Mouse (Mus musculus) central nervous system, embryonic 11.5 days (tissue): Measurements from ENCODE around the gene Sdsl. TPM values are rescaled to one million over a fixed set of nuclear protein-coding genes. Genes with fewer than 3 reads are reported as not detected.

Source experiments
- polyA plus RNA-seq: library from polyadenylated mRNA; depleted of rRNA; stranded (reverse); fragments of >200 nt; gene quantifications from 2 replicates; pipeline ENCODE4 v1.2.3, GENCODE M21; 2012; rRNA removed

Sdsl gene
- 5.2 and 5.9 TPM in 2 replicates for polyA plus RNA-seq

DNA sequence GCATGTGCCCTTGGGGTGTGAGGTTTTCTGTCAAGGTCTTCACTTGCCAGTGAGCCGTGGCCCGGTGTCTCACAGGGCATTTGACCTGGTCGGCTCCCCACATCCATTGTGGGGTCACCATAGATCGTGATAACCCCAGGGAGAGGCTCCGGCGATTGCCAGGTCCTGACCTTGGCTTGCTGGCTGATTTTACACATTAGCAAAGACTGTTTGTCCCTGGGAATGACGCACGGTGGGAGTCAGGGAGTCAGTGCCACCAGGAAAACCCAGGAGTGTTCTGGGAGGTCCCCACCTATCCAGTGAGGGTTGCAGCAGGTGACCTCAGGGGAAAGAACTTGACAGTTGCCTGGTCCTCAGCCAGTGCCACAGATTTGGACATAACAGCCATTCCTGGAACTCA lies at the start of gene Sdsl:
TSS of gene Sdsl (minus strand) at position 41 of the 400 bp plus-strand sequence.

GRCm38 (mm10) chr5:120510982-120511642 lies 38.5 kb upstream of the Sdsl start, which contains the start of gene Slc8b1:
TSS of gene Slc8b1 (plus strand) at chr5:120511168.

GRCm38 (mm10) chr5:120503144-120503795 lies 30.7 kb upstream of the Sdsl start, which contains the start of gene Plbd2:
TSS of gene Plbd2 (minus strand) at chr5:120503625.

GRCm38 (mm10) chr5:120476296-120476695 lies 3.7 kb upstream of the Sdsl start, which contains the start of gene Sds:
TSS of gene Sds (plus strand) at chr5:120476526.

DNA sequence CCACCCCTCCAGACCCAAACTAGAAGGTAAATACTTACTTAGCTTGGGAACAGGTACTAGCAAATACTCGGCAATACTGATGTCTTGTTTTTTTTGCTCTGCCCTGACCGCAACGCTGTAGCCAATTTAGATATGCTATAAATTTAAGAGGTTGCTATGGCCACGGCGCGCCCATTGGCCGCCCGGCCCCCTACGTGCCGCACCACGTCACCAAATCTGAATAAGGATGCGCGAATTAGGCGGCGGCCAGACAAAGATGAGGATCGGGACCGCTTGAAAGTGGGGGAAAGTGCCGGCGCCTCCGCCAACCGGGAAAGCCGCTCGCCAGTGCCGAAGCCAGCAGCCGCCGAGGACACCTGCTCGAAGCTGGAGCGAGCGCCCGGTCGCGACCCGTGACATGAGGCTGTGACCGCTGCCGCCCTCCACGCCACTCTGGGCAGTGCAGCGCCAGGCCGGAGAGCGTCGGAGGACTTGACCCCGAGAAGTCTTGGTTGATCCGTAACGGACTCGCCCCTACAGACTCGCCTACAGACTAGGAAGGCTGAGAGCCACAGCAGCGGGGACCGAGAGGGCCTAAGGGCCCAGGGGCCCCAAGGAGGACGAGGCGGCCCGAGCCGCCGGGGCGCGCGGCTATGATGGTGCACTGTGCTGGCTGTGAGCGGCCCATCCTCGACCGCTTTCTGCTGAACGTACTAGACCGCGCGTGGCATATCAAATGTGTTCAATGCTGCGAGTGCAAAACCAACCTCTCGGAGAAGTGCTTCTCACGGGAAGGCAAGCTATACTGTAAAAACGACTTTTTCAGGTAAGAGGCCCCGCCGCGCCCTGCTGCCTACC lies 40.7 kb downstream of the Sdsl start, which contains the start of gene Lhx5:
TSS of gene Lhx5 (plus strand) at position 51 of the 837 bp plus-strand sequence.

Other genes with a start within 250 kb of the Sdsl start
- gene Lhx5, start 41.1 kb downstream of the Sdsl start, polyA plus RNA-seq = 13.6 and 21.9 TPM in 2 replicates
- gene Sds, start 3.7 kb upstream of the Sdsl start, polyA plus RNA-seq = 0.06 TPM in 2 replicates
- 10.0 and 17.9 TPM in 2 replicates for gene Plbd2, start 30.8 kb upstream of the Sdsl start, polyA plus RNA-seq
- 4.4 and 5.1 TPM in 2 replicates for gene Slc8b1, start 38.4 kb upstream of the Sdsl start, polyA plus RNA-seq
- 14.3 and 26.2 TPM in 2 replicates for gene Tpcn1, start 115.9 kb upstream of the Sdsl start, polyA plus RNA-seq
- gene Iqcd, start 116.2 kb upstream of the Sdsl start, polyA plus RNA-seq = 1.7 and 3.7 TPM in 2 replicates
- gene Rita1, start 139.8 kb upstream of the Sdsl start, polyA plus RNA-seq = 22.7 and 23.9 TPM in 2 replicates
- gene Ddx54, start 139.9 kb upstream of the Sdsl start, polyA plus RNA-seq = 38.4 and 40.1 TPM in 2 replicates
- gene Cfap73, start 161.4 kb upstream of the Sdsl start, polyA plus RNA-seq = 0.09 and 0.11 TPM in 2 replicates
- 0.14 and 0.24 TPM in 2 replicates for gene Rasal1, start 176.0 kb upstream of the Sdsl start, polyA plus RNA-seq
- 9.1 and 13.1 TPM in 2 replicates for gene Dtx1, start 239.1 kb upstream of the Sdsl start, polyA plus RNA-seq